Mouse (Mus musculus) monocyte, adult 5-6 weeks (primary cell): ENCODE results near the gene Lrch3. TPM values are rescaled to one million over a fixed set of nuclear protein-coding genes. Genes with fewer than 3 reads are reported as not detected.

Experiments
- ATAC-seq: fragments of 153-309, 156-312 bp; replicated peaks from 2 replicates; pipeline ENCODE4 v1.8.0; 2017; ENCODE audit warnings: mild to moderate bottlenecking; ENCODE audit not compliant: low TSS enrichment, insufficient number of reproducible peaks, severe bottlenecking, poor library complexity, low FRiP score
- total RNA-seq: library from RNA; stranded (forward); fragments of 200-1000, 200-491, 200-594 nt; gene quantifications from 3 replicates; pipeline ENCODE4 v1.2.3, GENCODE M21; 2017

Gene Lrch3
- total RNA-seq, 1 experiment from 2014 or later = 44.9 TPM

DNA sequence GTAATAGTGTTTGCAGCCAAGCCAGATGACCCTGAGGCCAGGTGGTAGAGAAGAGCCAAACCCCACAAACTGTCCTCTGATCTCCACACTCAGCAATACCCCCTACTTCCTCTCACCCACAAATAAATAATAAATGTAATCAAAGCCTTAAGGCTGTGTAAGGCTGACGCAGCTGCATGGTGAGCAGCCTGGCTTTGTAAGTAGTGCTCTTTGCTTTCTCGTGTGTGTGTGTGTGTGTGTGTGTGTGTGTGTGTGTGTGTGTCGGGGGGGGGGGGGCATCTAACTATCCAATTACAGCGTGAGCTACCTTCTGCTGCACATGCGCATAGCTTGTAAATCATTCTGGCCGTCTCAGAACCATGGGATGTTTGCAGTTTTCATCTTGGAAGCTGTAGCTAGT lies 40.4 kb downstream of the Lrch3 start:
- no peak for ATAC-seq

- ATAC-seq = no peak
Measured at GRCm38 (mm10) chr16:32956889-32957288, 43.0 kb downstream of the Lrch3 start.

DNA sequence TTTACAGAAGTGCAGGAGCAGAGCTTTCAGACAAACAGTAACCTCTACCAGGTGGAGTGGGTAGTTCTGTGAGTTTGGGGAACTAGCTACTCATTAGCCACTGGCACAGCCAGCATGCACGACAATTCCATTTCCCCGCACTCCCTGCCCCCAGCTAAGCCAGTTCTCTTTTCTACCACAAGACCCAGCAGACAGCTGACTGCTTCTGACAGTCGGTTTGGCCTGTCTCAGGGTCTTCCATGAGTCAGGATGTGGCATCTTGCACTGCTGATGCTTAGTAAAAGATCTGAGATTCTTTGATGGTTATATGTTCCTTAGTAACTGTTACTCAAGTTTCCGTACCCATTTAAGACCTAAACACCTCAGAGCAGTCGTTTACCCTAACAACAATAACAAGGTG lies 58.6 kb downstream of the Lrch3 start:
- ATAC-seq = 0 out of 2 replicates have a peak, but pooled peaks have one; percentile 27

- ATAC-seq = no peak
Measured at GRCm38 (mm10) chr16:32973047-32973446, 59.1 kb downstream of the Lrch3 start.

GRCm38 (mm10) chr16:32980227-32980626 lies 66.3 kb downstream of the Lrch3 start:
- no peak for ATAC-seq

DNA sequence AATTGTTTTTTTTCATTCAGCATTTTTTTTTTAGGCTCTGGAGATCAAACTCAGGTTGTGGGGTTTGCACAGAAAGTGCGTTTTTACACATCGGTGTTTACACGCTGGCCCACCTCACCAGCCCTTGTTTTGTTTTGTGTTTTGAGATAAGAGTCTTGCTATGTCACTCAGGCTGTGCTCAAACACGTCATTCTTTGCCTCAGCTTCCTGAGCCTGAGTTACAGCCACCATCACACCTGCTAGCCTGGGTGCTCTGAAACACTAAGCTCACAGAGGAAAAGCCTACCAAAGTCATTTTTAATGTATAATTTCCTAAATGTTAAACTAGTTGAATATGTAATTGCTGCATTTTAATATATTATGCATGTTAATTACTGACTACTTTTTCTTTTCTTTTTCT lies 67.5 kb downstream of the Lrch3 start:
- no peak for ATAC-seq

DNA sequence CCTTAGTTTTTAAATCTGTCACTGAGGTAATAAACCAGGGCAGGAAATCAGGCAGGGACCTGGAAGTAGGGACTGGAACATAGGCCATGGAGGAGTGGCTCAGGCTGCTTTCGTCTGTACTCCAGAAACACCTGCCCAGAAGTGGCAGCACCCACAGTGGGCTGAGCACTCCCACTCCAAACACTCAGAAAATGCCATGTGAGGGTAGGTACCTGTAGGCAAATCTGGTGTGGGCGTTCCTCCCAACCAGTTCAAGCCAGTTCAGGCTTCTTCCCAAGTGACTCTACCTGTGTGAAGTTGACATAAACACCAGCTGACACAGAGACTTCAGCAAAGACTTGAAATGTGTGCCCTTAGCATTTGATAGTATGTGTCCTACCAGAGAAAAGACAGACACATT lies 70.7 kb downstream of the Lrch3 start:
- ATAC-seq = no peak

DNA sequence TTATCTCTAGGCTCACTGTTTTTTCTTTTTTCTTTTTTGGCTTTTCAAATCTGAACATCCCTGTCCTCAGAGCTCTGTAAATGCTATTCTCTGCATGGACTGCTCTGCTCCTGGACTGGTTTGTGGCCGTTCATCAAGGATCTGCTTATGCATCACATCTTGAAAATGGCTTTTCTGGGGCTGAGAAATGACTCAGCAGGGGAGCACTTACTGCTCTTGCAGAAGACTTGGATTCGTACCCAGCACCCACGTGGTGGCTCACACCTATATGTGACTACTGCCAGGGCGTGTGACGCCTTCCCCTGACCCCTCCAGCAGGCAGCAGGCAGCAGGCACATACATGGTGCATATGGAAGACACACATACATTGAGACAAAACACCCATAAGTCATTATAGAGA lies 78.3 kb downstream of the Lrch3 start:
- ATAC-seq = no peak

DNA sequence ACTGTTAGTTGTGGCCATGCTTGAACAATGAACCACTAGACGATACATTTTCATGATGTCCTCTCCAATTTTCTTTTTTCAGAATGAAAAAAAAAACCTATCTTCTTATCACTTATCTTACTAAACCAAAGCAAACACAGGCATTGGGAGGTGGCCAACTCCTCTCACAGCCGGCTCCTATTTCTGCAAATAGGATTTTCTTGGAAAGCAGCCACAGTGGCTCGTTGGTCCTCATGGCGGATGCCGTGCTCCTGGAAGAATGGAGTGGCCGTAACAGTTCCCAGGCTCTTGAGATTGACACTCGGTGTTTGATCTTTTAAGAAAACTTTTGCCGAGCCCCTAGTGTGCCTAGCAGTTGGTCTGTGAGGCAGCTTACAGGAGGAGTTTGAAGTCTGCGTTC lies 91.3 kb downstream of the Lrch3 start:
- no peak for ATAC-seq

- ATAC-seq = no peak
Measured at GRCm38 (mm10) chr16:33006888-33007287, 93.0 kb downstream of the Lrch3 start.

DNA sequence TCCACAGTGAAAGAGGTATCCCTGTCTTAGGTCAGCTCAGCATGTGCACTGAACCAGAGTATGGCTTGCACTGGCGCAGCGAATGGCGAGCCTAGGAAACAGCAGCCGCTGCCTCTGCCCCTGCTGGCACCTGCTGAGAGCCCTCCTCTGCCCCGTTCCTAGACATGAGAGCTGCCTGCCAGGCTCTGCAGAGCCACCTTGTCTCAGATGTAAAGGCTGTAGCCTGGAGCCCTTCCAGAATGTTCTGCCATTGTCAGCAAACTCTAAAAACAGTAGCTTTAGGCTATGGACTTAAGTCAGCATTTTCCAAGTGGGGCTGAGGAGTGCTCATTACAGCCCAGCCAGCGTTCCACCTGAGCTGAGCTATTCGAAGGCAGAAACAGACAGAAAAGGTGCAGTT lies 93.5 kb downstream of the Lrch3 start:
- ATAC-seq = no peak

DNA sequence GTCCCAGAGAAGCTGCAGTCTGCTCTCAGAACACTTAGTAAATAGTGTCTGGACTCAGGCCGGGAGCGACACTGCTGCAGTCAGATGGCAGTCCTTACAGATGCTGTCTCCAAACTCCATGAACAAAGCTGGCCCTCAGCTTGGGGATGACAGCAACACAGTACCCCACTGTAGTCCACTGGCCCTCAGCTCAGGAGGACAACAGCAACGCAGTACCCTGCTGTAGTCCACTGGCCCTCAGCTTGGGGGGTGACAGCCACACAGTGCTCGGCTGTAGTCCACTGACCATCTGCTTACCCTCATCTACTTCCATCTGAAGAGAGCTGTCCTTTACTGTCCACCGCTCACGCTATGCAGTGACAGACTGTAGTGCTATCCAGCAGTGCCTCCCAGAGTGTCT lies 96.3 kb downstream of the Lrch3 start:
- ATAC-seq = no peak

DNA sequence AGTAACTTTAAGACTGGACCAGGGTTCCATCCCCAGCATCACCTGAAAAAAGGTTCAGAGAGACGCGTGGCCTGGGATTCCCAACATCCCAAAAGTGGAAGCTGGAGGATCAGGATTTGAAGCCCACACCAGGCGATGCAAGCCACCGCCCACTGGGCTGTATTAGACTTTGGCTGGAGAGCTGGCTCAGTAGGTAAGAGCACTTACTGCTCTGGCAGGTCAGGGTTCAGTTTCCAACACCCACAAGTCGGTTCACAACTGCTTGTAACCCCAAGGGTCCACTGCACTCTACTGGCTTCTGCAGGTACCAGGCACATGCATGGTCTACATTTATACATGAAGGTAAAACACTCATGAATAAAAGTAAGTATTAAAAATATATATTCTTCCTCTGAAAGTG lies 99.9 kb downstream of the Lrch3 start:
- no peak for ATAC-seq

DNA sequence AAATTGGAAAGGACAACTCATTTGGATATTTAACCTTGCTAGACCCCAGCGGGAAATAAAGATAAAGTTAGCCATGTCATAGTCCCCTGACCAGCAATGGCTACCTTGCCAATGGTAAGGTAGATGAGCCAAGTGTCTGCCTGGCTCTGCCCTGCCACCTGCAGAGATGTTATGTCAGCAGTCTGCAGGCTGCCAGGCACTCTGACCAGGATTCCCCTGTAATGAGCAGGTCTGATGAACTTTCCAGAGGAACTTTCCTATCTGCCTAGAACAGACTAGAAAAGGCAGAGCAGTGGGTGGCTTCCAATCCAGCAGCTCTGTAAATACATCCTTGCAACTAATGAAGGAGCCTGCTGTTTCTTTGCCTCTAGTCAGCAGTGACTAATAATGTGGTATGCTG lies 101.0 kb downstream of the Lrch3 start:
- ATAC-seq = no peak

GRCm38 (mm10) chr16:33015396-33015907 lies 101.6 kb downstream of the Lrch3 start:
- ATAC-seq = no peak

- ATAC-seq = no peak
Measured at GRCm38 (mm10) chr16:33015986-33016385, 102.1 kb downstream of the Lrch3 start.

DNA sequence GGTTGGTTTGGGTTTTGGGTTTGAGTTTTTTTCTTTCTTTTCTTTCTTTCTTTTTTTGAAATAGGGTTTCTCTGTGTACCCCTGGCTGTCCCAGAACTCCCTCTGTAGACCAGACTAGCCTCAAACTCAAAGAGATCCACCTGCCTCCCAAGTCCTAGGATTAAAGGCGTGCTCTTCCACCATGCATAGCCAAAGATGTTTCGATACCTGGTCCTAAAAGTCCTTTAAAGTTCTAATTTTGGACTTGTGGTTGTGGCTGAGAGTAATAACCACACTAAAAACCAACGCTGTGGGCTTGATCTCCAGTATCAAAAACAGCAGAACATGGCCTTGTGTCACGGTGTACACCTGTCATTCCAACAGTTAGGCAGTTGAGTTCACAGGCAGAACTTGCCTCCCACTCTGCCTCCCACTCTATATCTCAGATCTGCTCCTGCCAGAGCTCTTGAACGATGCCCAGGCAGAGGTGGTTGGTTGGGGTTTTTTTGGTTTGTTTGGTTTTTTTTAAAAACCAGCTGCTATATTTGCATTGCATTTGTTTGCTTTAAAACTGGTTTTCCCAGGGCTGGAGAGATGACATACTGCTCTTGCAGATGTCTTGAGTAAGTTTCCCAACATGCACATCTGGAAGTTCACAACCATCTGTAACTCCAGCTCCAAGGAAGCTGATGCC lies 103.9 kb downstream of the Lrch3 start:
- no peak for ATAC-seq

GRCm38 (mm10) chr16:33019117-33019770 lies 105.3 kb downstream of the Lrch3 start:
- ATAC-seq = no peak

DNA sequence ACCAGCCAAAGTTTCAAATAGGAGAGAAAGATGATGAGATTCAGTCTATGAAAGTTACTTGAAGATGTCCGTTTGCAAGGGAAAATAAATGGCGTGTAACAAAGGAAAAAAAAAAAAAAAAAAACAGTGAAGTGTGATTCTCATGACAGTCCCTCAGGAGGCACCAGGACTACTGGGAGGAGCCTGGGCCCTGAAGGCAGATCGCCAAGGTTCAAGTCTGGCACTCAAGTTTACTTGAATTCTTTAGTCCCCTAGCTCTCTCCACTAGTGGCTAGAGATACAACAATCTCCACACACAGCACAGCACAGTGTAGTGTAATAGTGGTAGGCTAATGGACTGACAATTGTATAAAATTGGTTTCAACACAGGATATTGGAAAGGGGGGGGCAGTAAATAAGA lies 107.5 kb downstream of the Lrch3 start:
- no peak for ATAC-seq

- peak; percentile 96 for ATAC-seq
Measured at GRCm38 (mm10) chr16:33023750-33024149, 109.8 kb downstream of the Lrch3 start.
